ENCODE assay signal across 13 mouse cellular contexts in the genomic region with DNA sequence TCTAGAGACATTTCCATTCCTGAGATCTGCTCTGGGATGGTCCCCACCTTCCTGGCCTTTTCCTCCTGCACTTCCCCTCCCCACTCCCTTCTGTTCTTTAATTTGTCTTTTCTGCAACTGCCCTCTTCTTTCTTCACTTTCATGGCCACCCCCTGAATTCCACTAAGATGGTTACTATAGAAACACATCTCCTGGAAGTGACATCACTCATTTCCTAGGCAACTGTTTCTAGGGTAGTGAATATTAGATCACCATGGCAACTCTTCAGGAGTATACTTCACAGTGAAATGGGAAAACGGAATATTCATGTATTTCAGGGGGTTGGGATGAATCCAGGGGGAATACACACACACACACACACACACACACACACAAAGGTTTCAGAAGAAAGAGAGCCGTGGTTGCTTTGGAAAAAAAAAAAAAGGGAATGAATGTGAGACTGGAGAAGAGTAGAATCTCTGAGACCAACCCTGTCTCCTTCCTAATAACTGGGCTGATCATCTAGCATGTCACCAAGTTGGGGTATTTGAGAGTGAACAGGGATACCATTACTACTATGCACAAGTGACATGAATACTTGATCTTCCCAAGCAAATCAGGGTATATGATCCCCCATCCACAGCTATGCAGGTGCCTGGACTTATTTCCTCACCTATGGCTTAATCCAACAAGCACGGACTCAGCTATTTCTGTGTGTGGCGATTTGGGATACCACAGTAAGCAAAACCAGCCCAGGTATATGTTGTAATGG. TPM values are rescaled to one million over a fixed set of nuclear protein-coding genes. Genes with fewer than 3 reads are reported as not detected.
DNase-seq lines count a peak whose midpoint lies in the region; ATAC-seq lines count a peak whose summit lies in the region.
"Had no signal": no experiment of that assay in that cellular context is flagged by ENCODE, and none has a peak within 500 bp of the region (broad histone marks: within the 10 kb centered on the region; RNA-seq: fewer than 3 reads in every experiment).

No protein-coding gene starts in this region.

- peak; percentile 75 for ATAC-seq in frontal cortex, adult (ENCODE audit: low TSS enrichment)
- peak; percentile 86 for ATAC-seq in forebrain, embryonic 14.5 days
- peak; percentile 75 for ATAC-seq in midbrain, embryonic 11.5 days (ENCODE audit: low FRiP score)
- ATAC-seq in erythroblast, adult 5-6 weeks (replicated peaks; ENCODE audit: low FRiP score, poor library complexity, severe bottlenecking), result no peak
- ATAC-seq: intestine, postnatal 0 days; Patski had no signal

- H3K4me2 ChIP-seq in forebrain, embryonic 14.5 days (ENCODE audit: low read length), result 0 out of 2 replicates have a peak overlapping the region, but pooled peaks have one; percentile 10
- no peak overlapping the region for H3K4me2 ChIP-seq in midbrain, embryonic 11.5 days
- H3K4me2 ChIP-seq: heart, embryonic 11.5 days; liver, embryonic 11.5 days had no signal

- H3K4me1 ChIP-seq in forebrain, embryonic 14.5 days (ENCODE audit: control insufficient read depth, insufficient read depth, low read length), result peaks cover 17% of the 10 kb centered on the region
- peaks cover 15% of the 10 kb centered on the region for H3K4me1 ChIP-seq in midbrain, embryonic 11.5 days (ENCODE audit: control insufficient read depth, insufficient read depth, low read length)

- no peak for DNase-seq in frontal cortex, postnatal 25 days (ENCODE audit: low spot score in 2 of 2)
- DNase-seq in Muller cell, postnatal 12 days (ENCODE audit: inconsistent ontology term), result peak; percentile 66
- DNase-seq in forebrain, embryonic 14.5 days (ENCODE audit: low spot score), result peak; percentile 93
- peak; percentile 92 for DNase-seq in midbrain, embryonic 11.5 days (ENCODE audit: low spot score, missing footprints)
- no peak for DNase-seq in urinary bladder, postnatal 25 days (ENCODE audit: low spot score)
- no peak for DNase-seq in thymus, adult 18-20 months

- H3K9ac ChIP-seq in forebrain, embryonic 14.5 days (ENCODE audit: low read length), result no peak overlapping the region
- H3K9ac ChIP-seq in midbrain, embryonic 11.5 days (ENCODE audit: low read length), result no peak overlapping the region

- no peak overlapping the region for H3K4me3 ChIP-seq in forebrain, embryonic 14.5 days (ENCODE audit: low read depth, low read length)
- H3K4me3 ChIP-seq in midbrain, embryonic 11.5 days (ENCODE audit: low read depth, low read length), result no peak overlapping the region

- no peaks in the 10 kb centered on the region for H3K27me3 ChIP-seq in forebrain, embryonic 14.5 days (replicated peaks; ENCODE audit: control insufficient read depth, insufficient read depth, low read length)
- H3K27me3 ChIP-seq in midbrain, embryonic 11.5 days (ENCODE audit: control insufficient read depth, insufficient read depth, low read length), result no peaks in the 10 kb centered on the region
- H3K27me3 ChIP-seq: Patski had no signal

- peak overlapping the region; percentile 79 for H3K27ac ChIP-seq in forebrain, embryonic 14.5 days (ENCODE audit: low read depth, low read length)
- no peak overlapping the region; the same call in none of the 2 replicates for H3K27ac ChIP-seq in midbrain, embryonic 11.5 days (ENCODE audit: low read depth, low read length)
- H3K27ac ChIP-seq: macrophage had no signal

- peaks cover 24% of the 10 kb centered on the region for H3K36me3 ChIP-seq in forebrain, embryonic 14.5 days (ENCODE audit: control insufficient read depth, insufficient read depth, low read length)
- peaks cover 5% of the 10 kb centered on the region for H3K36me3 ChIP-seq in midbrain, embryonic 11.5 days (ENCODE audit: control insufficient read depth, insufficient read depth, low read length)

- 47% methylated on average over 4 of the region's 4 CpGs for WGBS in forebrain, embryonic 14.5 days
- WGBS in midbrain, embryonic 11.5 days, result 64% methylated on average over 4 of the region's 4 CpGs

- H3K9me3 ChIP-seq in forebrain, embryonic 14.5 days (replicated peaks; ENCODE audit: control insufficient read depth, low read length), result no peaks in the 10 kb centered on the region
- H3K9me3 ChIP-seq in midbrain, embryonic 11.5 days (ENCODE audit: control insufficient read depth, low read length), result no peaks in the 10 kb centered on the region

RNA-seq across cellular contexts. Expression of a gene that starts 12.0 kb away (rescaled TPM):
- polyA plus RNA-seq in forebrain, embryonic 14.5 days (2014; fragmentation: Nextera tagmentation; extraction: Ambion mirVana), result 521 and 612 TPM in 2 replicates
- 487 and 530 TPM in 2 replicates for polyA plus RNA-seq in midbrain, embryonic 11.5 days (2014; fragmentation: Nextera tagmentation; extraction: Ambion mirVana)
- total RNA-seq in erythroblast, adult 5-6 weeks (2015; ENCODE audit: low replicate concordance), result 91.3 and 122 TPM in 2 replicates
- total RNA-seq in erythroblast, adult 5-6 weeks (2017; ENCODE audit: low replicate concordance), result 74.4 and 102 TPM in 2 replicates

Comparison
In these comparisons a context has a peak if more than half of its experiments do, and no peak if none do; other contexts are left out.
1. DNase-seq: peak in Muller cell, postnatal 12 days (single experiment), forebrain, embryonic 14.5 days (single experiment) and midbrain, embryonic 11.5 days (single experiment); none in frontal cortex, postnatal 25 days (0 of 2), urinary bladder, postnatal 25 days (single experiment) and thymus, adult 18-20 months (0 of 2).